Mouse (Mus musculus): ENCODE measurements around the gene Gm21094. TPM values are rescaled to one million over a fixed set of nuclear protein-coding genes. Genes with fewer than 3 reads are reported as not detected.

The Gm21094 gene
- not detected in 2 replicates for polyA plus RNA-seq (2012; rRNA removed; ENCODE audit: low replicate concordance)

GRCm38 (mm10) chrY:32620343-32620742, at the start of gene Gm21094:
TSS of gene Gm21094 (minus strand) at chrY:32620443.

Measured in duodenum, adult 2 months (tissue).